Mouse (Mus musculus): ENCODE measurements at regions not wholly inside any gene's neighbourhood (a gene's known extent, or its start where the extent isn't known, plus 50 kb on each side); places are given as distances from the start of the nearest gene placed in this dataset.
"Not testable (repeated sequence)": the region's sequence is repeated elsewhere in the genome, so short reads cannot be mapped to it uniquely, and the experiment has no call there.

DNA sequence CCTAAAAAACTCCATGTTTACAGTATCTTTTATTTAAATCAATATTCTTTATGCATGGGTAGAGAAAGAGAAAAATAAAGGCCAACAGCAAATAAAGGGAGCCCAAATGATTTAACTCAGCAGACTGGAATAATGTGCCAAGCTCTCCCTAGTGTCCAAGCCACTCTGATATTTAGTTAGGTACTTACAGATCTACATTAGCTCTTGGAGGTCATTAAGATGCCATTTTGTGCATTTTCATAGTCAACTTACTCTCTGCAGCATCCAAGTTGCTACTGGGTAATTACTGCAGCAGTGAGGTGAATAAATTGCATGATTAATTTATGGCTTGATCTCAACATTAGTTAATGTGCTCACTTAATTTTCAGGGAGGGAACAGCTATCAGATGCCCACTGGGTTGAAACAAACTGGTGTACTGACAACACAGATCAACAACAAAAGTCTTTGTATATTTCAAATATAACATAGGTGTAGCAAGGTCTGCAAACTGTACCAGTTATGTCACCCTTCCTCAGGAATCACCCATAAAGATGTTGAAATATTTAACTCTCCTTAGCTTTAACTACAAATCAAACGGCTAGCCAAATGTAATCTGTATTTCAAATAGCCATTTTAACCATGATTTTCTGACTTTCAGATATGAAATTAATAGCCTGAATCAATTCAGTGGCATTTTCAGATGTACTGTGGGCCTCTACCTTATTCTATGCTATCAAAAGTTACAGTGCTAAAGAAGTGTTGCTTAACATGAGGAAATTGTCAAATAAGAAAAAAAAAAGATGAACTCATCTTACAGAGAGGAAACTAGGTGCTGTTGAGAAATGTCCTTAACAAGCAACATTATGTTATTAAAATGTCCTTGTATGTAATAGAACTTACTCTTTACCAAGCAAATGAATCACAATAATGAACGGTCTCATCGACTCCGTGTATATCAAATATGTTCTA lies 163.8 kb upstream of the Hapln1 start:
- Histone ChIP-seq H3K9me3 (replicated peaks; ENCODE audit: control insufficient read depth, low read length) (no peaks in the 10 kb centered on the region), H3K27ac (ENCODE audit: low read depth, low read length) (no peak overlapping the region), H3K27me3 (ENCODE audit: control insufficient read depth, insufficient read depth, low read length) (no peaks in the 10 kb centered on the region), H3K4me2 (no peak overlapping the region), H3K36me3 (ENCODE audit: control insufficient read depth, insufficient read depth, low read length) (no peaks in the 10 kb centered on the region), H3K4me3 (ENCODE audit: low read depth, low read length) (no peak overlapping the region), H3K9ac (ENCODE audit: low read depth, low read length) (no peak overlapping the region), H3K4me1 (ENCODE audit: control insufficient read depth, insufficient read depth, low read length) (no peaks in the 10 kb centered on the region)
- no peak for ATAC-seq (replicated peaks; ENCODE audit: insufficient number of reproducible peaks, low FRiP score, low TSS enrichment)
- WGBS (ENCODE audit: insufficient replicate concordance) = 94% methylated on average over 4 of the region's 4 CpGs

DNA sequence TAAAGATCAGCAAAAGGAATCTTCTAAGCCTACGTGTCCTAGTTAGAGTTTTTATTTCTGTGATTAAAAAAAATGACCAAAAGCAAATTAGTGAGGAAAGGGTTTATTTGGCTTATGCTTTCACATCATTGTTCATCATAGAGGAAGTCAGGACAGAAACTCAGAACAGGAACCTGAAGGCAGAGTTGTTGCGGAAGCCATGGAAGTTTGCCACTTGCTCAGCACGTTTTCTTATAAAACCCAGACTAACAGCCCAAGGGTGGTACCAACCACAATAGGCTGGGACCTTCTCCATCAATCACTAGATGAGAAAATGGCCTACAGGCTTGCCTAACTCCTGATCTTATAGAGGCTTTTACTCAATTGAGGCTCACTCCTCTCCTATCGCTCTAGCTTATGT lies 161.2 kb upstream of the Hapln1 start:
- Histone ChIP-seq H3K9me3 (replicated peaks; ENCODE audit: control insufficient read depth, low read length) (no peaks in the 10 kb centered on the region), H3K27me3 (ENCODE audit: control insufficient read depth, insufficient read depth, low read length) (no peaks in the 10 kb centered on the region), H3K36me3 (ENCODE audit: control insufficient read depth, insufficient read depth, low read length) (no peaks in the 10 kb centered on the region), H3K4me2 (no peak overlapping the region), H3K27ac (ENCODE audit: low read depth, low read length) (no peak overlapping the region), H3K4me1 (ENCODE audit: control insufficient read depth, insufficient read depth, low read length) (no peaks in the 10 kb centered on the region), H3K9ac (ENCODE audit: low read depth, low read length) (no peak overlapping the region), H3K4me3 (ENCODE audit: low read depth, low read length) (no peak overlapping the region)
- no peak for ATAC-seq (replicated peaks; ENCODE audit: insufficient number of reproducible peaks, low FRiP score, low TSS enrichment)
- WGBS (ENCODE audit: insufficient replicate concordance) = 85% methylated on average over 4 of the region's 4 CpGs

GRCm38 (mm10) chr13:89383619-89384190 lies 155.9 kb upstream of the Hapln1 start:
- H3K9me3 ChIP-seq (replicated peaks; ENCODE audit: control insufficient read depth, low read length); H3K27ac ChIP-seq (ENCODE audit: low read depth, low read length); H3K4me2 ChIP-seq; H3K36me3 ChIP-seq (ENCODE audit: control insufficient read depth, insufficient read depth, low read length); ATAC-seq (replicated peaks; ENCODE audit: insufficient number of reproducible peaks, low FRiP score, low TSS enrichment); H3K9ac ChIP-seq (ENCODE audit: low read depth, low read length); H3K4me3 ChIP-seq (ENCODE audit: low read depth, low read length); H3K27me3 ChIP-seq (ENCODE audit: control insufficient read depth, insufficient read depth, low read length); H3K4me1 ChIP-seq (ENCODE audit: control insufficient read depth, insufficient read depth, low read length): not testable (repeated sequence)
- 88% methylated on average over 16 of the region's 16 CpGs for WGBS (ENCODE audit: insufficient replicate concordance)

- Histone ChIP-seq H3K9me3 (replicated peaks; ENCODE audit: control insufficient read depth, low read length) (no peaks in the 10 kb centered on the region), H3K36me3 (ENCODE audit: control insufficient read depth, insufficient read depth, low read length) (no peaks in the 10 kb centered on the region), H3K27me3 (ENCODE audit: control insufficient read depth, insufficient read depth, low read length) (no peaks in the 10 kb centered on the region), H3K4me2 (no peak overlapping the region), H3K4me3 (ENCODE audit: low read depth, low read length) (no peak overlapping the region), H3K9ac (ENCODE audit: low read depth, low read length) (no peak overlapping the region), H3K27ac (ENCODE audit: low read depth, low read length) (no peak overlapping the region), H3K4me1 (ENCODE audit: control insufficient read depth, insufficient read depth, low read length) (no peaks in the 10 kb centered on the region)
- no peak for ATAC-seq (replicated peaks; ENCODE audit: insufficient number of reproducible peaks, low FRiP score, low TSS enrichment)
- WGBS (ENCODE audit: insufficient replicate concordance) = 81% methylated on average over 11 of the region's 11 CpGs
Measured at GRCm38 (mm10) chr13:89384598-89385145, 154.9 kb upstream of the Hapln1 start.

DNA sequence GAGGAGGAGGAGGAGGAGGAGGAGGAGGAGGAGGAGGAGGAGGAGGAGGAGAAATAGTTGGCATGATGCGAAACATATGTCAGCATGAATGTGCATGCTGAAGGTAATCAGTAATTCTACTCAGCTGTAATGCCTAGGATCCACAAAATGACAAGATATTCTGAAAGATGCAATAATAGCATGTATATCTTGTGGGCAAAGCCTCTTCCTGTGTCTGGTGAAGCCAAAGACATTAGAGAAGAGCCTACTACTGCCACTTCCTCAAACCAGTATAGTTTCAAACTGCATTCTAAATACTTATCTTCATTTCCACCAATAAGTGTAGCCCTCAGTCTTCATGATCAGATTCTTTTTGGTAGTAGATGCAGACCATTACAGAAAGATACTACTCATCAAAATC lies 152.2 kb upstream of the Hapln1 start:
- H3K27me3 ChIP-seq (ENCODE audit: control insufficient read depth, insufficient read depth, low read length) = no peaks in the 10 kb centered on the region
- H3K9me3 ChIP-seq (replicated peaks; ENCODE audit: control insufficient read depth, low read length) = no peaks in the 10 kb centered on the region
- H3K4me1 ChIP-seq (ENCODE audit: control insufficient read depth, insufficient read depth, low read length) = no peaks in the 10 kb centered on the region
- H3K4me3 ChIP-seq (ENCODE audit: low read depth, low read length) = no peak overlapping the region
- ATAC-seq (replicated peaks; ENCODE audit: insufficient number of reproducible peaks, low FRiP score, low TSS enrichment) = no peak
- no peaks in the 10 kb centered on the region for H3K36me3 ChIP-seq (ENCODE audit: control insufficient read depth, insufficient read depth, low read length)
- no peak overlapping the region for H3K4me2 ChIP-seq
- H3K9ac ChIP-seq (ENCODE audit: low read depth, low read length) = no peak overlapping the region
- WGBS (ENCODE audit: insufficient replicate concordance) = 100% methylated on average over 1 of the region's 1 CpGs
- H3K27ac ChIP-seq (ENCODE audit: low read depth, low read length) = no peak overlapping the region

DNA sequence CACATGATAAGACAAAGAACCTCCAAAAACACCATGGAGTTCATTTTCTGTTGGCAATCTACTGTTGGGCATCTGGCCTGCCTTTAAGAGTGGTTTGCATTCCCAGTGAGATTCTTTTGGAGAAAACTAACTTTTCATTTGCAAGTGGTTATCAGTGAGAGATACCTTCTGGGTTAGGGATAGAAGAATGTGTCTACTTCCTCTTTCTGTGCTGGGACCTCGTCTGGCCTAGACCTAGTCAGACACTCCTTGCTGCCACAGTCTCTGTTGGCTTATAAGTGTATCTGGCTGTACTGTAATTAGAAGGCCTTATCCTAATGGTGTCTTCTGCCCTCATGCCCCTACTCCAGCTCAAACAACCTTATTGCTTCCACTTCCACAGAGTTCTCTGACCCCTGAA lies 150.4 kb upstream of the Hapln1 start:
- no peak for ATAC-seq (replicated peaks; ENCODE audit: insufficient number of reproducible peaks, low FRiP score, low TSS enrichment)
- no peak overlapping the region for H3K4me2 ChIP-seq
- no peak overlapping the region for H3K9ac ChIP-seq (ENCODE audit: low read depth, low read length)
- no peak overlapping the region for H3K4me3 ChIP-seq (ENCODE audit: low read depth, low read length)
- no peaks in the 10 kb centered on the region for H3K9me3 ChIP-seq (replicated peaks; ENCODE audit: control insufficient read depth, low read length)
- no peaks in the 10 kb centered on the region for H3K27me3 ChIP-seq (ENCODE audit: control insufficient read depth, insufficient read depth, low read length)
- 10% methylated on average over 1 of the region's 1 CpGs for WGBS (ENCODE audit: insufficient replicate concordance)
- H3K27ac ChIP-seq (ENCODE audit: low read depth, low read length) = no peak overlapping the region
- no peaks in the 10 kb centered on the region for H3K36me3 ChIP-seq (ENCODE audit: control insufficient read depth, insufficient read depth, low read length)
- no peaks in the 10 kb centered on the region for H3K4me1 ChIP-seq (ENCODE audit: control insufficient read depth, insufficient read depth, low read length)

DNA sequence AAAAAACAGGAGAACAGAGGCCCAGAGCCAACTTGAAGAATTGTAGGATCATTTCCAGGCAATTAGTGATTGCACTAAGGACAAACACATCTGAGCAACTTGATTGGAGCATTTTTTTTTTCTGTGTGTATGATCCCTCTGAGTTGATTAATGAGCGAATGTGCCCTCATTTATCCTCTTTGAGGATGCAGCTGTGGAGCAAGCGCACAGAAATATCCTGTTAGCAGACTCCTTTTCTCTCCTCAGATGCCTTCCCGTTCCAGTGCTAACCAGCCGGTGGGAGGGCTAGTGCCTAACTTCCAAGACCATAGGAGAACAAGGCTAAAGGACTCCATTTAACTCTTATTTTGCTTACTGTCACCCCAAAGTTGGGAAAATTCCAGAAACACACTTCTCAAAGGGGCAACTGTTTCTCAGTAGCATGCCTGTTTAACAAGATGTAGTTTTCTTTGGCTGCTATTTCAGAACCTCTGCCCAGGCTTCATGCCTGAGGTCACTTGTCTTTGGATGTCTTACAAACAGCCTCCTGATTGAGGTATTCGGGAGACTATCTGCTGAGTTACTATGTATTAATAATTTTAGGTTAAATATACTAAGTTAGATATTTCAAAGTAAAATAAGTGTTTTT lies 144.8 kb upstream of the Hapln1 start:
- no peak overlapping the region for H3K9ac ChIP-seq (ENCODE audit: low read depth, low read length)
- WGBS (ENCODE audit: insufficient replicate concordance) = 58% methylated on average over 5 of the region's 5 CpGs
- no peak for ATAC-seq (replicated peaks; ENCODE audit: insufficient number of reproducible peaks, low FRiP score, low TSS enrichment)
- H3K9me3 ChIP-seq (replicated peaks; ENCODE audit: control insufficient read depth, low read length) = no peaks in the 10 kb centered on the region
- no peaks in the 10 kb centered on the region for H3K36me3 ChIP-seq (ENCODE audit: control insufficient read depth, insufficient read depth, low read length)
- no peaks in the 10 kb centered on the region for H3K4me1 ChIP-seq (ENCODE audit: control insufficient read depth, insufficient read depth, low read length)
- no peaks in the 10 kb centered on the region for H3K27me3 ChIP-seq (ENCODE audit: control insufficient read depth, insufficient read depth, low read length)
- no peak overlapping the region for H3K4me3 ChIP-seq (ENCODE audit: low read depth, low read length)
- no peak overlapping the region for H3K27ac ChIP-seq (ENCODE audit: low read depth, low read length)
- no peak overlapping the region for H3K4me2 ChIP-seq

DNA sequence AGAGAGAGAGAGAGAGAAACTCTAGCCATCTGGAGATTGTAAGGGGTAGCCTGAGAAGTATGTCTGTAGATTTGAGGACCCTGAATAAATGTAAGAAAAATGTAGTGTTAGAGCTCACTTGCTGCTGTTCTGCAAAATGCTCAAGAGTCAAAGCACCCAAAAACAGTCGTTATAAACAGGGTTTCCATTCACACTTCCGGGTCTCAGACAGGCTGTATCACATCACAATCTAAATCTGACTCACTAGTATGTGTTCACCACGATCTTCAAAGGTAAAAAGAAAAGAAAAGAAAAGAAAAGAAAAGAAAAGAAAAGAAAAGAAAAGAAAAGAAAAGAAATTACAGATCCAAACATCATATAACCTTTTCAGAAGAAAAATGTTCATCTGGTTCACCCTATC lies 143.7 kb upstream of the Hapln1 start:
- Histone ChIP-seq H3K27me3 (ENCODE audit: control insufficient read depth, insufficient read depth, low read length) (no peaks in the 10 kb centered on the region), H3K4me3 (ENCODE audit: low read depth, low read length) (no peak overlapping the region), H3K36me3 (ENCODE audit: control insufficient read depth, insufficient read depth, low read length) (no peaks in the 10 kb centered on the region), H3K9ac (ENCODE audit: low read depth, low read length) (no peak overlapping the region), H3K4me1 (ENCODE audit: control insufficient read depth, insufficient read depth, low read length) (no peaks in the 10 kb centered on the region), H3K4me2 (no peak overlapping the region), H3K27ac (ENCODE audit: low read depth, low read length) (no peak overlapping the region), H3K9me3 (replicated peaks; ENCODE audit: control insufficient read depth, low read length) (no peaks in the 10 kb centered on the region)
- 50% methylated on average over 3 of the region's 3 CpGs for WGBS (ENCODE audit: insufficient replicate concordance)
- no peak for ATAC-seq (replicated peaks; ENCODE audit: insufficient number of reproducible peaks, low FRiP score, low TSS enrichment)
